Mouse (Mus musculus) skeletal muscle tissue, adult 2 months (tissue): Measurements from ENCODE around the gene Ttyh3.

Experiments
- DNase-seq: peaks from one replicate; pipeline ENCODE4 v3.0.0-alpha.2; 2012; ENCODE audit warnings: low read depth, low spot score

Ttyh3 gene

DNA sequence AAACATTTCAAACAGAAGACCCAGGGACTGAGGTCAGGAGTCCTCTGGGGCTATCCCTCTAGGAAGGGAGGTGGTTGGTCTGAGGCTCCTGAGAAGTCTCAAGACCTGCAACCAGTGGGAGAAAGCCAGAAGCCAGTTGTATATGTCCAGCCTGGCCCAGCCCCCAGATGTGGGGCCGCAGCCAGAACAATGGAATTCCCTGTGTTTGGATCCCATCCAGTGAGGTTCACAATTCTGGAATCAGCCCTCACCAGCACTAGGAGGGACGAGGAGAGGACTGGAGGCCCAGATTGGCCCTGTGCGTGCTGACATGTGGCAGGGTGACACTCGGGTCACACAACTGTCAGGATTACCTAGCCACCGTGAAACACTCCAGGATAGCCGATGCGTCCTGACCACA is 3.8 kb upstream of the Ttyh3 start:
- no peak for DNase-seq

GRCm38 (mm10) chr5:140651231-140651630 is 2.4 kb upstream of the Ttyh3 start:
- DNase-seq = no peak

DNA sequence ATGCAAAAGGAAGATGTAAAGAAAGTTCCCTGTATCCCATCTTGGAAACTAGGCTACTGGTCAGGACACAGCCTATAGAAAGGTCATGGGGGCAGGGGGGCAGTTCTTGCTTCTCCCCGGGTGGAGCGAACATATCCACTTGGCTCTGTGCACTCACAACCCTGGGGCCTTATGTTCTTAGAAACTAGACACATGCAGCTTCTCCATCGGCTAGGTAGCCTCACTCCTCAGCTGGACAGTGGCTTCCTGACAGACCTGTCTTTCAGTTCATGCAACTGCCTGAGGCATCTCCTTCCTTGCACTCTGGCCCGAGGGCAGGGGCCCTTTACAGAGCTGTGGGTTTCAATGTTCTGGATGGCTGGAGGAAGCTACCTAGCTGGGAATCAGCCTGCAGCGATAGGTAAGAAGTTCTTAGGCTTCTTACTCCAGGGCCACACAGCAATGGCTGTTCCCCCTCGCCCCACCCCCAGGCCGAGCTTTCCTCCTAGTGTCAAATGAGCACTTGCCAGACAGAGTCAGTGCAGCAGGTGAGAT is 1.1 kb upstream of the Ttyh3 start:
- no peak for DNase-seq

- DNase-seq = peak; percentile 93
Measured at GRCm38 (mm10) chr5:140649101-140649667, 353 bp upstream of the Ttyh3 start.

DNA sequence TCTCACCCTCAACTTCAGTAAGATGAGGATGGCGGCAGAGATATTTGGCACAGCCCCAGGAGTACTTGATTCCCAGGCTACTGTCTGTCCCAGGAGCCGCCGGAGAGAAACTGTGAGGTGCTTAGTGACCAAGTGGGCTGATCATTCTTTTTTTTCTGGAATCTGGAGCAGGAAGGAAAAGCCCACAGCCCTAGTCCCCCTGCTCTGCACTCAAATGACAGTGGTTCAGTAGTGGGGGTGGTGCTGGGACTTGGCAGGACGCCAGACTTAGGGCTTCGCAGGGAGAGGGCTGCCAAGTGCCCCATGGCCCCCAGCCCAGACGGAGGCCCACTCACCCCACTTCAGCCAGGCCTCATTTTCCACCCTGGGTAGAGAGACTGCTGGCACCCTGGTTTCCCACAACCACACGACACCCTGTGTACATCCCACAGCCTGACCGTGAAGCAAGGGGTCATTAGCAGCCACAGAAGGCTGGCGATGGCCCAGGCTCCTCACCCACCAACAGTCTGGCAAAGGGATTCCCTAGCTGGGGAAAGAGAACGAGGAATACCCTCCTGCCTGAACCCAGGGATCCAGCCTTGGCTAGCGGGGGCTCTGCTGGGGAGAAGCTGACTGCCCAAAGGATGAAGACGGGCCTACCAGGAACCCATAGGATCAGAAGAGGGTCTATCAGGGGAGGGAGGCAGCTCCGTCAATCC is 861 bp downstream of the Ttyh3 start:
- no peak for DNase-seq

- DNase-seq = no peak
Measured at GRCm38 (mm10) chr5:140647031-140647760, 1.6 kb downstream of the Ttyh3 start.

DNA sequence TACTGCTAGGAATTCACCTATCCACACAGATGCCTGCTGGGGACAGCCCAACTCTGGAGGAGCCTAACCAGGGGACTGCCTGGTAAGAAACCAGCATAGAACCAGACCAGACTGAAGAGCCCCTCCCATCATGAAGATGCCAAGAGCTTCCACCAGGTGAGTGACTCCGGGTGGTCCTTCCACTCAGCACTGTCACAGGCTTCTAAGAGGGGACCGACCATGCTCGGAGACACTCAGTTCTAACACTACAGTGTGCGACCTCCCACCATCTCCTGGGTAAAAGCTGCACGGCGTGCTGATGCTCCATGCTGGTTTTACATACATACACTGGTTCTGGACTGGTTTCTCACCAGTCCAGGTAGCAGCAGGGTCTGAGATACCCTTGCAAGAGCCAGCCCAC is 2.7 kb downstream of the Ttyh3 start:
- DNase-seq = no peak

DNA sequence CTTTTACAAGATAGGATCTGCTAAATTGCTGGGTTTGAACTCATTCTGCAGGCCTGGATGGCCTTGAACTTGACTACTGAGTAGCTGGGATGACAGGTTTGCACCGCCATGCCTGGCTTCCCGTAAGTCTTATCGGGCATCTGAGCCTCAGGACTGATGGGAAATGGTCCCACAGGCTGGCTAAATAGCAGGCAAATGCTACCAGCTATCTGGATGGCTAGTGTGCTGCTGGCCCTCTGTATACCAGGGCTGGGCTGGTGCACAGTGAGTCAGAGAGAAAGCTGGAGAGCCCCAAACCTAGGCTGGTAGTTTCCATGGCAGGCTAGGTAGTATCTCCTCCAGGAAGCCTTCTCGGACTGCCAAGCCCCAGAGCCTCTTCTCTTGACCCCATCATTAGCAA is 3.4 kb downstream of the Ttyh3 start:
- no peak for DNase-seq

DNA sequence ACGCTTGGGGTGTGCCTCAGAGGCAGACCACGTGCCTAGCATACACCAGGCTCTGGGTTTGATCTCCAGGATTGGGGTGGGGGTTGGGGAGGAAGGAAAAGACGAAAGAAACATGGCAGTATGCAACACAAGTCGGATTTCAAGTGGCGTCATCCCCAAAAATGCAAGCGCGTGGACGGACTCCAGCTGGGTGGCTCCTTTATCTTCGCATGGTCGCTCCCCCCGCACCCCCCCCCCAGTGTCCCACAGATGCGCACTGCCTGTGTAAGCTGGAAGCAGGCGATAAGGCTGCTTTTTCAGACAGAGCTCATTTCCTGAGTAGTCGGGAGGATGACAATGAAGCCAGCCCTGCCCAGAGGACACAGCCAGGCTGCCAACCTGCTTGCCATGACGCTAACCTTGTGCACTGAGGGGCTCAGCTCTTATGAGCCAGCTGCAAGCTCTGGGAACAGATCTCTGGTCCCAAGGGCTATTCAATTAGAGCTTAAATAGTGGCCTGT is 4.1 kb downstream of the Ttyh3 start:
- no peak for DNase-seq

GRCm38 (mm10) chr5:140644263-140644662 is 4.6 kb downstream of the Ttyh3 start:
- DNase-seq = no peak

- DNase-seq = peak; percentile 57
Measured at GRCm38 (mm10) chr5:140642076-140642475, 6.8 kb downstream of the Ttyh3 start.

GRCm38 (mm10) chr5:140641254-140641928 is 7.4 kb downstream of the Ttyh3 start:
- DNase-seq = no peak

DNA sequence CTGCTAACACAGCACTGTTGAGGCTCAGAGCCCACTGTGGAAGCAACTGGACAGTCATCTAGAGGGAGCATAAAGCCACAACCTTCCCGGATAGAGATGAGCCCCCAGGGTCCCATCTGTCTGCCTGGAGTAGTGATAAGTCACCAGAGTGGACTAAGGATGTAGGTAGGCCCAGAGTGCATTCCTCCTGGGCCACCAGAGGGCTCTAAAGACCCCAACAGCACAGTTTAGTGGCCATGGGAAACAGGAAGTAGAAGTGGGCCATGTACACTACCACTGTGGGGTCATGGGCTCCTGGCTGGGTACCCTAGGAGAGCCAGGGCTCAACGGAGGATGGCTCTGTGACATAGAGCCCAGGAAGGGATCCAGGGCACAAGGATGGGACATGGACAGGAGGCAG is 8.0 kb downstream of the Ttyh3 start:
- DNase-seq = no peak

DNA sequence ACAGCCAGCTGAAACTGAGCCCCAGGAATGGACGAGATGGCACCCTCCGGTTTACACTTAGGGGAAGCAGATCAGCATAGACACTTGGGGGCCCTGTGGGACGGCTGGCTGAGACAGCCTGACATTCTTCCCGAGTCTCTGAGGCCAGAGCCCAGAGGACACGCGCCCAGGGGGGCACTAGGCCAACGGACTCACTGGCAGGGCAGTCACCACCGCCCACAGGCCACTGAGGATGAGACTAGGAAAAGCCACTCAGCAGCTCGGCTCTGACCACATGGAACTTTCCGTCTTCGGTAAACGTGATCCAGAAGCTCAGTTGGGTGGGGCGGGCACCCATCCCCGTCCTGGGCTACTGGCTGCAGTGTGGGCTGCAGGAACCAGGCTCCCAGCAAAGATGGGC is 9.0 kb downstream of the Ttyh3 start:
- DNase-seq = peak; percentile 72

GRCm38 (mm10) chr5:140639312-140639711 is 9.5 kb downstream of the Ttyh3 start:
- no peak for DNase-seq

- no peak for DNase-seq
Measured at GRCm38 (mm10) chr5:140638484-140638883, 10.3 kb downstream of the Ttyh3 start.

DNA sequence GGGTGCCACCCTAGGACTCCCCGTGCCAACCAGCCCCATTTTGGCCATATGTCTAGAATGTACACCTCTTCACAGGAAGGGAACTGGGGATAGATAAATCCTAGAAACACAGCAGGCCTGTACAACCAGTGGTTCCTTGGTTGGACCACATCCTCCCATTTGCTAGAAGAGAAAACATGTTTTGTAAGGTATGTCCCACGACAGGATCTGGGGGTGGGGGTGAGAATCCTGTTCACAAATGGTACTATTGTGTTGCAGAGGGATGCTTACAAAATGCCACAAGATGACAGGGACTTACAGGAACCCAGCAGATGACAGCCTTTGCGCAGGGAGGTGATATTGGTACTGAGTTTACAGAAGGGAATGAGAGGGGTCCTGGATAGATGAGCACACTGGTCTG is 10.8 kb downstream of the Ttyh3 start:
- DNase-seq = no peak

DNA sequence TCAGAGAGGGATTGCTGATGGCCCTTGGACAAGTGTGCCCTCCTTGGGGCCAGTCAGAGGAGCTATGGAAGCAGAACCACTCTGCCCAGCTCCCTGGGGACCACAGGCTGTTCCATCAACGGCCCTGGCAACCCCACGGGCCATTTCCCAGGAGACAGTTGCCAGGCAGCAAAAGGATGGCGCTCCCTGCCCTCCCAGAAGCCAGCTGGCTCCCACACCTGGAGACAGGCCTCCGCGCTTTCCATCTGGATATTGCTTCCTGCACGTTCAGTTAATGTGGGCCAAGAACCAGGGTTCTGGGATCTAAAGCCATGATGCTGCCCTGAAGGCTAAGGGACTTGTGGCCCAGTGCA is 11.8 kb downstream of the Ttyh3 start:
- DNase-seq = no peak

DNA sequence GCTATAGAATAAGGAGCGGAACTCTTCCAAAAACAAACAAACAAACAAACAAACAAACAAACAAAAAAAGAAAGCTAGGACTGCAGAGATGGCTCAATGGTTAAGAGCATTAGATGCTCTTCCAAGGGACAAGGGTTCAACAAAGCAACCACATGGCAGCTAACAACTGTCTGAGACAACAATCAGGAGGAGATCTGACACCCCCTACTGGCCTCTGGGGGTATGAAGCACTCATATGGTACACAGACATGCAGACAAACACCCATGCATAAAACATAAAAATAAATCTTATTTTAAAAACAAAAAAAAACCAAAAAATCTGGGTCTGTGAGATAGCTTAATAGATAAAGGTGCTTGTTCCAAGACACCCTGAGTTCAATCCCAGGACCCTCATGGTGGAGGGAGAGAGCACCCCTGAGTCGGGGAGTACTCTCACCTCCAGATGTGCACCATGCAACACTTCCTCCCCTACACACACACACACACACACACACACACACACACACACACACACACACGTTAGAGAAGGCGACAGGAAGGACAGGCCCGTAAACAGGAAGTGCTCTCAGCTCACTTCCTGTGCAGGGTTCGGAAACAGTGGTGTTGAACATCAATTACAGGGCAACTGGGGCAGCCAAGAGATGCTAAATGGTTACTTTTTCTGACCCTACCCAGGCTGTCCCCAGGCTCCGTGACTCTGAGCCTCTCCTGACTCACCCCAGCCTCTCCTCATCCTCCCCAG is 12.3 kb downstream of the Ttyh3 start:
- DNase-seq = no peak

GRCm38 (mm10) chr5:140634798-140635722 is 13.8 kb downstream of the Ttyh3 start:
- no peak for DNase-seq
